Mouse (Mus musculus): ENCODE data around the gene Tube1. TPM values are rescaled to one million over a fixed set of nuclear protein-coding genes. Genes with fewer than 3 reads are reported as not detected.

Gene Tube1
- polyA plus RNA-seq, 1 experiment from 2014 or later, result 19.8 TPM

Other genes with a start within 250 kb of the Tube1 start
- 14.8 and 17.1 TPM in 2 replicates for gene Lama4, start 168.5 kb upstream of the Tube1 start, polyA plus RNA-seq (2014; fragmentation: Nextera tagmentation; extraction: Ambion mirVana)
- gene Fam229b, start 62 bp upstream of the Tube1 start, polyA plus RNA-seq (2014; fragmentation: Nextera tagmentation; extraction: Ambion mirVana), result 17.0 and 18.8 TPM in 2 replicates
- 0.20 and 0.29 TPM in 2 replicates for gene Ccn6, start 29.8 kb downstream of the Tube1 start, polyA plus RNA-seq (2014; fragmentation: Nextera tagmentation; extraction: Ambion mirVana)
- gene Fyn, start 234.9 kb downstream of the Tube1 start, polyA plus RNA-seq (2014; fragmentation: Nextera tagmentation; extraction: Ambion mirVana), result 43.7 and 44.3 TPM in 2 replicates

Data from midbrain, embryonic 11.5 days (tissue).